Mouse (Mus musculus): Measurements from ENCODE around the gene Notch3. TPM values are rescaled to one million over a fixed set of nuclear protein-coding genes. Genes with fewer than 3 reads are reported as not detected.
"Not testable (repeated sequence)": the region's sequence is repeated elsewhere in the genome, so short reads cannot be mapped to it uniquely, and the experiment has no call there.

The Notch3 gene
- polyA plus RNA-seq, 1 experiment from 2014 or later = 7.2 TPM

GRCm38 (mm10) chr17:32109201-32109940 is 57.3 kb downstream of the Notch3 start:
- WGBS = 75% methylated on average over 6 of the region's 6 CpGs
- ATAC-seq = no peak

GRCm38 (mm10) chr17:32108320-32109011 is 58.2 kb downstream of the Notch3 start:
- H3K9me3 ChIP-seq (ENCODE audit: control insufficient read depth, low read length); H3K36me3 ChIP-seq (ENCODE audit: control insufficient read depth, insufficient read depth, low read length); H3K4me1 ChIP-seq (ENCODE audit: control insufficient read depth, insufficient read depth, low read depth, low read length); H3K27ac ChIP-seq (ENCODE audit: low read depth, low read length); H3K4me2 ChIP-seq (ENCODE audit: low read length); ATAC-seq; H3K9ac ChIP-seq (ENCODE audit: low read depth, low read length); H3K27me3 ChIP-seq (replicated peaks; ENCODE audit: control insufficient read depth, insufficient read depth, low read length); H3K4me3 ChIP-seq (ENCODE audit: low read length): not testable (repeated sequence)
- WGBS = 87% methylated on average over 5 of the region's 5 CpGs

More at GRCm38 (mm10) chr17:32109201-32109940, 57.3 kb downstream of the Notch3 start:
- Histone ChIP-seq H3K4me2 (ENCODE audit: low read length) (no peak overlapping the region), H3K27me3 (replicated peaks; ENCODE audit: control insufficient read depth, insufficient read depth, low read length) (no peaks in the 10 kb centered on the region), H3K27ac (ENCODE audit: low read depth, low read length) (no peak overlapping the region), H3K9me3 (ENCODE audit: control insufficient read depth, low read length) (no peaks in the 10 kb centered on the region), H3K36me3 (ENCODE audit: control insufficient read depth, insufficient read depth, low read length) (no peaks in the 10 kb centered on the region), H3K9ac (ENCODE audit: low read depth, low read length) (no peak overlapping the region), H3K4me3 (ENCODE audit: low read length) (no peak overlapping the region), H3K4me1 (ENCODE audit: control insufficient read depth, insufficient read depth, low read depth, low read length) (peaks cover 5% of the 10 kb centered on the region)

DNA sequence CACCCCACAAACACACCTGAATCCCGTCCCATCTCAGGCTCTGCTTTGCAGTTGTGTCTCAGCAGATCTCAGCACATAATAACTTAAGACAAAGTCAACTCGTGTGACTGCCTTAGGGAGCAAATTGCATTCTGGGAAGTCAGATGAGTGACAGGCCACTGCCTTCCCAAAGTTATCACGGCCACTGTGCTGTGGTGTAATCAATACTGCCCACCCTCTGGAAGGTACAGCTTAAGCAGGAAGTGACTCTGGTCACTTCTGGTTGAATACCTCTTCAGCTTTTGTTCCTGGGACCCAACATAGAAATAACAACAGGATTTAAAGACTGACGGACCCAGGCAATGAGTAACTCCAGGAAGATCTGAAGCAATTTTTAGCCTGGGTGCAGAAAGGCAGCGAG is 58.8 kb downstream of the Notch3 start:
- no peaks in the 10 kb centered on the region for H3K4me1 ChIP-seq (ENCODE audit: control insufficient read depth, insufficient read depth, low read depth, low read length)
- WGBS = 73% methylated on average over 5 of the region's 5 CpGs
- no peak overlapping the region for H3K4me2 ChIP-seq (ENCODE audit: low read length)
- no peaks in the 10 kb centered on the region for H3K27me3 ChIP-seq (replicated peaks; ENCODE audit: control insufficient read depth, insufficient read depth, low read length)
- H3K27ac ChIP-seq (ENCODE audit: low read depth, low read length) = no peak overlapping the region
- no peak for ATAC-seq
- no peaks in the 10 kb centered on the region for H3K9me3 ChIP-seq (ENCODE audit: control insufficient read depth, low read length)
- no peak overlapping the region for H3K4me3 ChIP-seq (ENCODE audit: low read length)
- no peaks in the 10 kb centered on the region for H3K36me3 ChIP-seq (ENCODE audit: control insufficient read depth, insufficient read depth, low read length)
- no peak overlapping the region for H3K9ac ChIP-seq (ENCODE audit: low read depth, low read length)

DNA sequence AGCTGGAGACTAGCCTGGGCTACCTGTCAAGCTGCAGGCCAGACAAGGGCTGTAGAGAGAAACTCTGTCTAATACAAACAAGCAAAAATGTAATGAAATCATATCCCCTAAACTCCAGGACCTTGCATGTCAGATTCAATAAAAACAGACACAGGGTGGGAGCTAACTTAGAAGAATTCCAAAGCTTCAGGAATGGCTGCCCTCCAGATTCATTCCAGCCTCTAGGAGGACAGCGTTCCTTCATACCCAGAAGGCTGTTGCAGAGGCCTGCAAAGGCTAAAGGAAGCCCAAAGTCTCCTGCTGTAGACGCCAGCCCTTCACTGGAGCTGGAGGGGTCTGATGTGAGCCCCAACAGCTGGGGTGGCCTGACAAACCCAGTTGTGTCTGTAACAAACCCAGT is 60.3 kb downstream of the Notch3 start:
- Histone ChIP-seq H3K4me2 (ENCODE audit: low read length) (no peak overlapping the region), H3K36me3 (ENCODE audit: control insufficient read depth, insufficient read depth, low read length) (no peaks in the 10 kb centered on the region), H3K9me3 (ENCODE audit: control insufficient read depth, low read length) (no peaks in the 10 kb centered on the region), H3K4me1 (ENCODE audit: control insufficient read depth, insufficient read depth, low read depth, low read length) (no peaks in the 10 kb centered on the region), H3K9ac (ENCODE audit: low read depth, low read length) (no peak overlapping the region), H3K27ac (ENCODE audit: low read depth, low read length) (no peak overlapping the region), H3K27me3 (replicated peaks; ENCODE audit: control insufficient read depth, insufficient read depth, low read length) (no peaks in the 10 kb centered on the region; the same call in 1 of the 2 replicates), H3K4me3 (ENCODE audit: low read length) (no peak overlapping the region)
- ATAC-seq = no peak
- WGBS = 87% methylated on average over 2 of the region's 2 CpGs

DNA sequence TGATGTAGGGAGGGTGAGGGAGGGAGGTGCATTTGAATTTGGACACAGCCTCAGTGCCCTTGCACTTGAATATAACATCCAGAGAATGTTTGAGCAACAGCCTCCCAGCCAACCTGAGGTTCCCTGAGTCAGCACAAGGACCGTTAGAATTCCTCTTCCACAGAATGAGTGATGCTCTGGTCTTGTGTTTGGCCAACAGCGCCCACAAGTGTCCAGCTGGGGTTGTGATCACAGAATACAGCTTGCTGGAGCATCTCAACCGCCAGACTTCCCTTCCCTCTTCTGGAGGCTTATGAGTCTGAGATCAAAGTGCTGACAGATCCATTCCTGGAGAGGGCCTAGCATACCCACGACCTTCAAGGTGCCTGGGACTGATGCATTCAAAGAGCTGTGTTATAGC is 63.6 kb downstream of the Notch3 start:
- 18% methylated on average over 4 of the region's 4 CpGs for WGBS
- H3K4me1 ChIP-seq (ENCODE audit: control insufficient read depth, insufficient read depth, low read depth, low read length) = peaks cover 8% of the 10 kb centered on the region
- no peak overlapping the region for H3K4me2 ChIP-seq (ENCODE audit: low read length)
- no peak overlapping the region for H3K27ac ChIP-seq (ENCODE audit: low read depth, low read length)
- H3K9me3 ChIP-seq (ENCODE audit: control insufficient read depth, low read length) = no peaks in the 10 kb centered on the region
- H3K9ac ChIP-seq (ENCODE audit: low read depth, low read length) = no peak overlapping the region
- no peaks in the 10 kb centered on the region for H3K36me3 ChIP-seq (ENCODE audit: control insufficient read depth, insufficient read depth, low read length)
- no peaks in the 10 kb centered on the region; the same call in 1 of the 2 replicates for H3K27me3 ChIP-seq (replicated peaks; ENCODE audit: control insufficient read depth, insufficient read depth, low read length)
- ATAC-seq = no peak
- H3K4me3 ChIP-seq (ENCODE audit: low read length) = no peak overlapping the region

GRCm38 (mm10) chr17:32099943-32100586 is 66.6 kb downstream of the Notch3 start:
- H3K27me3 ChIP-seq (replicated peaks; ENCODE audit: control insufficient read depth, insufficient read depth, low read length) = no peaks in the 10 kb centered on the region; the same call in 1 of the 2 replicates
- H3K9me3 ChIP-seq (ENCODE audit: control insufficient read depth, low read length) = no peaks in the 10 kb centered on the region
- peak; percentile 89 for ATAC-seq
- no peak overlapping the region for H3K27ac ChIP-seq (ENCODE audit: low read depth, low read length)
- H3K4me3 ChIP-seq (ENCODE audit: low read length) = peak overlapping the region; percentile 51
- 2% methylated on average over 40 of the region's 44 CpGs for WGBS
- H3K9ac ChIP-seq (ENCODE audit: low read depth, low read length) = peak overlapping the region; percentile 69
- peaks cover 8% of the 10 kb centered on the region for H3K4me1 ChIP-seq (ENCODE audit: control insufficient read depth, insufficient read depth, low read depth, low read length)
- no peaks in the 10 kb centered on the region for H3K36me3 ChIP-seq (ENCODE audit: control insufficient read depth, insufficient read depth, low read length)
- H3K4me2 ChIP-seq (ENCODE audit: low read length) = peak overlapping the region; percentile 90

DNA sequence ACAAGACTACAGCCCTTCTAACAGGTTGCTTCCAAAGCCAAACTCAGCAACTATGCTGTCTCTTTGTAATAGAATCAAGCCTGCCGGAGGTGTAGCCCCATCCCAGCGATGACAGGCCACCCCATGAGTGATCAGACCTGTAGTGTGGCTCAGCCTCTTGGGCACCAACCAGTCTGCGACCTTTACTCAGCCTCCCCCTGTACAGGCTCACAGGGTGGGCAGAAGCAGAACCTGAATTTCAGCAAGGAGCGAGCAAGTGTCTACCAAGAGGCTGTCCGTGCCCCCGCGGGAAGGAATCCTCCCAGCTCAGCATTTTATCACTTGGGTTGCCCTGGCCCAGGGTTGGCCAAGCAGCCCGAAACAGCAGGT is 67.1 kb downstream of the Notch3 start:
- Histone ChIP-seq H3K4me2 (ENCODE audit: low read length) (peak overlapping the region; percentile 90), H3K27me3 (replicated peaks; ENCODE audit: control insufficient read depth, insufficient read depth, low read length) (no peaks in the 10 kb centered on the region; the same call in 1 of the 2 replicates), H3K4me1 (ENCODE audit: control insufficient read depth, insufficient read depth, low read depth, low read length) (peaks cover 8% of the 10 kb centered on the region), H3K27ac (ENCODE audit: low read depth, low read length) (no peak overlapping the region), H3K9ac (ENCODE audit: low read depth, low read length) (peak overlapping the region; percentile 69), H3K4me3 (ENCODE audit: low read length) (peak overlapping the region; percentile 51), H3K9me3 (ENCODE audit: control insufficient read depth, low read length) (no peaks in the 10 kb centered on the region), H3K36me3 (ENCODE audit: control insufficient read depth, insufficient read depth, low read length) (no peaks in the 10 kb centered on the region)
- peak; percentile 43; the same call in 1 of the 2 replicates for ATAC-seq
- WGBS = 45% methylated on average over 8 of the region's 8 CpGs

- H3K36me3 ChIP-seq (ENCODE audit: control insufficient read depth, insufficient read depth, low read length); ATAC-seq; H3K9me3 ChIP-seq (ENCODE audit: control insufficient read depth, low read length); H3K4me3 ChIP-seq (ENCODE audit: low read length); H3K4me1 ChIP-seq (ENCODE audit: control insufficient read depth, insufficient read depth, low read depth, low read length); H3K4me2 ChIP-seq (ENCODE audit: low read length); H3K27ac ChIP-seq (ENCODE audit: low read depth, low read length); H3K9ac ChIP-seq (ENCODE audit: low read depth, low read length); H3K27me3 ChIP-seq (replicated peaks; ENCODE audit: control insufficient read depth, insufficient read depth, low read length): not testable (repeated sequence)
- WGBS = 91% methylated on average over 5 of the region's 6 CpGs
Measured at GRCm38 (mm10) chr17:32098905-32099304, 67.7 kb downstream of the Notch3 start.

DNA sequence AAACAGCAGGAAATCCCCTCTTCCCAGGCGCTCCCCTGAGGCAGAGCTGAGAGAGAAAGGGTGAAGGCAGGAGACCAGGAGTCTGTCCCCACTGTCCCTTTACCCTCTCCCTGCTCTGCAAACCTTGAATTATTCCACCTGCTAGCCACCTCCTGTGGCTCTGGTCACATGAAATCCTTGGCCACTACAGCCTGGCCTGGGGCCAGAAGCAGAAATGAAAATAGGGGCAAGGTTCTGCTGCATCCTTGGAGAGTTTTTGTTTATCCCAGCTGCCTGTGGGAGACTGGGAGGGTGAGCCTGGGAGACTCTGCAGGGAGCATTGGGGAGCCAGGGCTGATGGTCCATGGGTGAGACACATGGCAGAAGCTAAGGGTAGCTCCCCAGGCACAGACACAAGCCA is 69.0 kb downstream of the Notch3 start:
- Histone ChIP-seq H3K9me3 (ENCODE audit: control insufficient read depth, low read length) (no peaks in the 10 kb centered on the region), H3K4me3 (ENCODE audit: low read length) (no peak overlapping the region), H3K27me3 (replicated peaks; ENCODE audit: control insufficient read depth, insufficient read depth, low read length) (no peaks in the 10 kb centered on the region; the same call in 1 of the 2 replicates), H3K4me2 (ENCODE audit: low read length) (no peak overlapping the region), H3K9ac (ENCODE audit: low read depth, low read length) (no peak overlapping the region), H3K4me1 (ENCODE audit: control insufficient read depth, insufficient read depth, low read depth, low read length) (peaks cover 8% of the 10 kb centered on the region), H3K36me3 (ENCODE audit: control insufficient read depth, insufficient read depth, low read length) (no peaks in the 10 kb centered on the region), H3K27ac (ENCODE audit: low read depth, low read length) (no peak overlapping the region)
- ATAC-seq = no peak
- WGBS = 60% methylated on average over 1 of the region's 1 CpGs

Measured in hindbrain, embryonic 16.5 days (tissue).